Mouse (Mus musculus): ENCODE results near the gene H2-Oa.

GRCm38 (mm10) chr17:34077549-34077948, 14.6 kb upstream of the H2-Oa start:
- peak; percentile 58; the same call in 1 of the 2 replicates for TF ChIP-seq CTCF (IDR thresholded peaks at IDR 0.05; ENCODE audit: extremely low read depth, insufficient read depth, insufficient read length, insufficient replicate concordance)
- TF ChIP-seq POLR2A (IDR thresholded peaks at IDR 0.05; ENCODE audit: low read depth, low read length) = no peak
